Mouse (Mus musculus) lung, embryonic 14.5 days (tissue): ENCODE data around the gene Clasrp. TPM values are rescaled to one million over a fixed set of nuclear protein-coding genes. Genes with fewer than 3 reads are reported as not detected.
"Not testable (repeated sequence)": the region's sequence is repeated elsewhere in the genome, so short reads cannot be mapped to it uniquely, and the experiment has no call there.

ENCODE experiments used
- ATAC-seq: fragments of 200-750 bp; cut with Nextera tagmentation; 2 replicates; pipeline ENCODE4 v1.8.0; 2017; ENCODE audit warnings: mild to moderate bottlenecking, moderate TSS enrichment, moderate library complexity; ENCODE audit not compliant: insufficient read depth
- DNase-seq: peaks from one replicate; pipeline ENCODE4 v3.0.0-alpha.2; 2015
- H3K27ac ChIP-seq: fragments of 300-500 bp; sonication (generic); 2 replicates; pipeline ENCODE4 v1.5.1; 2014; ENCODE audit warnings: low read depth, mild to moderate bottlenecking, moderate library complexity
- H3K27me3 ChIP-seq: fragments of 300-500 bp; sonication (generic); 2 replicates; pipeline ENCODE4 v1.6.1; 2014; ENCODE audit warnings: low read length, control low read depth; ENCODE audit not compliant: insufficient read depth
- H3K36me3 ChIP-seq: fragments of 300-500 bp; sonication (generic); 2 replicates; pipeline ENCODE4 v1.6.1; 2014; ENCODE audit warnings: control low read depth; ENCODE audit not compliant: insufficient read depth
- H3K4me1 ChIP-seq: fragments of 300-500 bp; sonication (generic); 2 replicates; pipeline ENCODE4 v1.6.1; 2014; ENCODE audit warnings: antibody characterized with exemption, control low read depth; ENCODE audit not compliant: insufficient read depth
- H3K4me2 ChIP-seq: fragments of 300-500 bp; sonication (generic); 2 replicates; pipeline ENCODE4 v1.6.1; 2014; ENCODE audit warnings: mild to moderate bottlenecking
- H3K4me3 ChIP-seq: fragments of 300-500 bp; sonication (generic); 2 replicates; pipeline ENCODE4 v1.5.1; 2014; ENCODE audit warnings: low read depth, low read length
- H3K9ac ChIP-seq: fragments of 300-500 bp; sonication (generic); 2 replicates; pipeline ENCODE4 v1.6.1; 2014
- H3K9me3 ChIP-seq: fragments of 300-500 bp; sonication (generic); 2 replicates; pipeline ENCODE4 v1.6.1; 2016; ENCODE audit warnings: low read depth, low read length, control low read depth
- CTCF ChIP-seq: IDR thresholded peaks from 2 replicates; pipeline ENCODE4 v1.5.1; 2016; ENCODE audit warnings: antibody characterized with exemption, low read depth
- WGBS: fragments of 180-500 bp; shearing (Covaris S2); extraction: QIAGEN DNeasy Blood & Tissue Kit; methylation state at CpG from one replicate; pipeline ENCODE4 v1.1.7; 2014; 5-methylcytosine and 5-hydroxymethylcytosine counted together
- polyA plus RNA-seq: library from polyadenylated mRNA; unstranded; fragments of >200 nt; fragmentation: Nextera tagmentation; extraction: Ambion mirVana; gene quantifications from 2 replicates; pipeline ENCODE4 v1.2.1, GENCODE M21; 2014

The Clasrp gene
- polyA plus RNA-seq, 1 experiment from 2014 or later = 51.5 TPM

- H3K4me3 ChIP-seq = no peak overlapping the region
- DNase-seq = no peak
- H3K9ac ChIP-seq = no peak overlapping the region
- H3K27ac ChIP-seq = no peak overlapping the region
- H3K9me3 ChIP-seq = no peaks in the 10 kb centered on the region
- no peak for ATAC-seq
- no peaks in the 10 kb centered on the region for H3K27me3 ChIP-seq
- no peak overlapping the region for H3K4me2 ChIP-seq
- no peak for TF ChIP-seq CTCF
- peaks cover 9% of the 10 kb centered on the region for H3K4me1 ChIP-seq
- peaks cover under 1% of the 10 kb centered on the region for H3K36me3 ChIP-seq
- 71% methylated on average over 5 of the region's 5 CpGs for WGBS
These were observed 3.0 kb upstream of the Clasrp start for GRCm38 (mm10) chr7:19607291-19607690.

GRCm38 (mm10) chr7:19604606-19605214 is 424 bp upstream of the Clasrp start:
- Histone ChIP-seq H3K4me3 (peak overlapping the region; percentile 96), H3K27ac (0 out of 2 replicates have a peak overlapping the region, but pooled peaks have one; percentile 78), H3K9ac (peak overlapping the region; percentile 95; the same call in 1 of the 2 replicates), H3K36me3 (peaks cover 25% of the 10 kb centered on the region), H3K4me2 (peak overlapping the region; percentile 93)
- not testable (repeated sequence) for H3K27me3 ChIP-seq, DNase-seq, ATAC-seq, H3K4me1 ChIP-seq, H3K9me3 ChIP-seq
- WGBS = 59% methylated on average over 10 of the region's 10 CpGs

GRCm38 (mm10) chr7:19603055-19603454 is 1.2 kb downstream of the Clasrp start:
- Histone ChIP-seq H3K27ac (no peak overlapping the region), H3K4me3 (peak overlapping the region; percentile 96), H3K9me3 (no peaks in the 10 kb centered on the region), H3K36me3 (peaks cover 41% of the 10 kb centered on the region), H3K4me1 (peaks cover 9% of the 10 kb centered on the region), H3K27me3 (no peaks in the 10 kb centered on the region), H3K9ac (peak overlapping the region; percentile 95), H3K4me2 (peak overlapping the region; percentile 93)
- no peak for TF ChIP-seq CTCF
- DNase-seq = no peak
- no peak for ATAC-seq
- WGBS = 77% methylated on average over 12 of the region's 12 CpGs

GRCm38 (mm10) chr7:19600562-19600961 is 3.7 kb downstream of the Clasrp start:
- DNase-seq (no peak), ATAC-seq (no peak)
- Histone ChIP-seq H3K9me3 (no peaks in the 10 kb centered on the region), H3K27ac (no peak overlapping the region), H3K27me3 (no peaks in the 10 kb centered on the region), H3K36me3 (peaks cover 61% of the 10 kb centered on the region), H3K4me1 (peaks cover 9% of the 10 kb centered on the region), H3K9ac (no peak overlapping the region), H3K4me2 (no peak overlapping the region), H3K4me3 (no peak overlapping the region)
- WGBS = 68% methylated on average over 5 of the region's 5 CpGs
- no peak for TF ChIP-seq CTCF

- H3K4me1 ChIP-seq = no peaks in the 10 kb centered on the region
- H3K4me2 ChIP-seq = no peak overlapping the region
- H3K9me3 ChIP-seq = no peaks in the 10 kb centered on the region
- no peaks in the 10 kb centered on the region for H3K27me3 ChIP-seq
- H3K9ac ChIP-seq = no peak overlapping the region
- TF ChIP-seq CTCF = no peak
- H3K27ac ChIP-seq = no peak overlapping the region
- WGBS = 88% methylated on average over 10 of the region's 10 CpGs
- no peak for ATAC-seq
- peaks cover 93% of the 10 kb centered on the region for H3K36me3 ChIP-seq
- no peak overlapping the region for H3K4me3 ChIP-seq
- no peak for DNase-seq
These were observed 11.1 kb downstream of the Clasrp start for GRCm38 (mm10) chr7:19593061-19593730.

DNA sequence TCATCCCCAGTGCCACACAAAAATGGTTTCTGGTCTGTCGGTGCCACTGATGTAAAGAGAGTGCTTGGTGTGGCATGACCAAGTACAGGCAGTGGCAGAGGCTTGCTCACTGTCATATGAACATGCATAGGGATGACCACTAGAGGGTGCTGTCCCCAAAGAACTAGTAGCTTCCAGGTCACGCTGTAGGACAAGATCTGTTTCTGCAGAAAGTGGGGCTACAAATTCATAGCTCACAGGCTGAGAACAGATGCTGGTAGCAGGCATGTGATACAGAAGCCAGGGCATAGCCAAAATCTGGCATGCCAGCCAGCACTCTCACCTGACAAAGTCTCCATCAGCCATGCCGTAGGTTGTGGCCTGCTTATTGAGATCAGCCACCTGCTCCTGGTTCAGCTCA is 14.4 kb downstream of the Clasrp start:
- Histone ChIP-seq H3K27ac (no peak overlapping the region), H3K4me3 (no peak overlapping the region), H3K9ac (no peak overlapping the region), H3K4me2 (no peak overlapping the region), H3K9me3 (no peaks in the 10 kb centered on the region), H3K4me1 (no peaks in the 10 kb centered on the region), H3K27me3 (no peaks in the 10 kb centered on the region), H3K36me3 (peaks cover 98% of the 10 kb centered on the region)
- peak; percentile 95 for TF ChIP-seq CTCF
- WGBS = 52% methylated on average over 3 of the region's 3 CpGs
- peak; percentile 87 for DNase-seq
- peak; percentile 19; the same call in 1 of the 2 replicates for ATAC-seq

GRCm38 (mm10) chr7:19589207-19589606 is 15.1 kb downstream of the Clasrp start:
- WGBS = 43% methylated on average over 3 of the region's 3 CpGs
- peak; percentile 74 for DNase-seq
- Histone ChIP-seq H3K27ac (no peak overlapping the region), H3K4me2 (no peak overlapping the region), H3K4me1 (no peaks in the 10 kb centered on the region), H3K27me3 (no peaks in the 10 kb centered on the region), H3K9me3 (no peaks in the 10 kb centered on the region), H3K36me3 (peaks cover 100% of the 10 kb centered on the region), H3K9ac (no peak overlapping the region), H3K4me3 (no peak overlapping the region)
- ATAC-seq = no peak
- peak; percentile 73 for TF ChIP-seq CTCF
